Mouse (Mus musculus) urinary bladder, postnatal 36 days (tissue): ENCODE measurements around the gene Haao.
A peak's percentile ranks its signal among the peaks of the same experiment; 100 is the strongest.
"Not testable (repeated sequence)": the region's sequence is repeated elsewhere in the genome, so short reads cannot be mapped to it uniquely, and the experiment has no call there.

Experiments used
- DNase-seq, 2 experiments: peaks; one replicate each; pipeline ENCODE4 v3.0.0; 2022; ENCODE audit warnings: low spot score in 2 of 2, mixed read lengths in 1 of 2

The Haao gene

GRCm38 (mm10) chr17:83865366-83865765 is 17.6 kb upstream of the Haao start:
- DNase-seq: no peak

GRCm38 (mm10) chr17:83862134-83862881 is 14.5 kb upstream of the Haao start:
- peak; percentile 53 to 64 for DNase-seq

- peak; percentile 97 for DNase-seq
Measured at GRCm38 (mm10) chr17:83861444-83862133, 13.8 kb upstream of the Haao start.

GRCm38 (mm10) chr17:83860968-83861367 is 13.2 kb upstream of the Haao start:
- DNase-seq: not testable (repeated sequence)

- DNase-seq: no peak
Measured at GRCm38 (mm10) chr17:83860224-83860623, 12.5 kb upstream of the Haao start.

- DNase-seq: no peak
Measured at GRCm38 (mm10) chr17:83859639-83860038, 11.9 kb upstream of the Haao start.

- DNase-seq: no peak
Measured at GRCm38 (mm10) chr17:83858413-83858812, 10.7 kb upstream of the Haao start.

GRCm38 (mm10) chr17:83854284-83854918 is 6.6 kb upstream of the Haao start:
- no peak for DNase-seq

- no peak for DNase-seq
Measured at GRCm38 (mm10) chr17:83853831-83854230, 6.1 kb upstream of the Haao start.

GRCm38 (mm10) chr17:83850864-83851263 is 3.1 kb upstream of the Haao start:
- DNase-seq: no peak

- peak; percentile 82 to 84 for DNase-seq
Measured at GRCm38 (mm10) chr17:83850458-83850857, 2.7 kb upstream of the Haao start.

GRCm38 (mm10) chr17:83849717-83850116 is 2.0 kb upstream of the Haao start:
- DNase-seq: no peak

GRCm38 (mm10) chr17:83849081-83849675 is 1.4 kb upstream of the Haao start:
- DNase-seq: no peak

GRCm38 (mm10) chr17:83848482-83848881 is 719 bp upstream of the Haao start:
- DNase-seq: no peak

- no peak for DNase-seq
Measured at GRCm38 (mm10) chr17:83847100-83847499, 663 bp downstream of the Haao start.

GRCm38 (mm10) chr17:83846301-83847021 is 1.3 kb downstream of the Haao start:
- DNase-seq: no peak

GRCm38 (mm10) chr17:83845538-83845937 is 2.2 kb downstream of the Haao start:
- no peak for DNase-seq

- no peak for DNase-seq
Measured at GRCm38 (mm10) chr17:83843780-83844179, 4.0 kb downstream of the Haao start.

GRCm38 (mm10) chr17:83841011-83841410 is 6.8 kb downstream of the Haao start:
- no peak for DNase-seq

- no peak for DNase-seq
Measured at GRCm38 (mm10) chr17:83839132-83839531, 8.6 kb downstream of the Haao start.

GRCm38 (mm10) chr17:83837659-83838190 is 10.0 kb downstream of the Haao start:
- no peak for DNase-seq
